Mouse (Mus musculus) CH12.LX (cell line): Measurements from ENCODE around the gene Pdzd2. TPM values are rescaled to one million over a fixed set of nuclear protein-coding genes. Genes with fewer than 3 reads are reported as not detected.

Experiments used
- DNase-seq: peaks from one replicate; pipeline ENCODE4 v3.0.0-alpha.2; 2013; ENCODE audit errors: extremely low read depth
- H3K27ac ChIP-seq: 2 replicates; pipeline ENCODE4 v1.5.1; 2012; ENCODE audit warnings: low read depth, mild to moderate bottlenecking, control low read depth, moderate library complexity; ENCODE audit not compliant: insufficient read depth
- H3K27me3 ChIP-seq: replicated peaks from 2 replicates; pipeline ENCODE3; 2012; ENCODE audit warnings: inconsistent platforms
- H3K36me3 ChIP-seq, 2 experiments: replicated peaks in 1 of 2; 2 replicates each; pipeline versions ENCODE3 to v1.6.1; 2012; ENCODE audit warnings: inconsistent platforms in 1 of 2, low read length in 1 of 2, mild to moderate bottlenecking in 1 of 2, mixed read lengths in 1 of 2, moderate library complexity in 1 of 2; ENCODE audit not compliant: control insufficient read depth in 1 of 2, insufficient read depth in 1 of 2
- H3K4me1 ChIP-seq, 2 experiments: 2 replicates each; pipeline ENCODE4 v1.6.1; 2012; ENCODE audit warnings: inconsistent platforms in 1 of 2, moderate library complexity in 1 of 2; ENCODE audit not compliant: insufficient read depth in 2 of 2, control insufficient read depth in 1 of 2
- H3K4me2 ChIP-seq: 2 replicates; pipeline ENCODE4 v1.6.1; 2012; ENCODE audit warnings: low read depth, mild to moderate bottlenecking, control low read depth; ENCODE audit not compliant: poor library complexity, insufficient read depth, severe bottlenecking
- H3K4me3 ChIP-seq, 3 experiments: fragments of 150-350 bp in 1 of 3; sonication (generic) in 1 of 3; replicated peaks in 1 of 3; 2 replicates each; pipeline versions ENCODE3 to v1.5.1; 2011 to 2012; ENCODE audit warnings: low read depth in 2 of 3, low read length in 2 of 3, mild to moderate bottlenecking in 2 of 3, moderate library complexity in 2 of 3, control low read depth in 1 of 3, improper control_type of control experiment in 1 of 3, inconsistent platforms in 1 of 3, mixed read lengths in 1 of 3; ENCODE audit not compliant: poor library complexity in 1 of 3
- H3K79me2 ChIP-seq: replicated peaks from 2 replicates; pipeline ENCODE4 v1.6.1; 2012; ENCODE audit warnings: mild to moderate bottlenecking, moderate library complexity; ENCODE audit not compliant: control insufficient read depth, poor library complexity, insufficient read depth, severe bottlenecking; ENCODE audit errors: extremely low read depth
- H3K9ac ChIP-seq: 2 replicates; pipeline ENCODE4 v1.6.1; 2012; ENCODE audit warnings: low read depth, mild to moderate bottlenecking, control low read depth, moderate library complexity; ENCODE audit not compliant: insufficient read depth
- H3K9me3 ChIP-seq: replicated peaks from 2 replicates; pipeline ENCODE3; 2012; ENCODE audit warnings: low read length, inconsistent platforms, mixed read lengths
- MAX ChIP-seq: IDR thresholded peaks from 2 replicates; pipeline ENCODE4 v1.6.1; 2011; ENCODE audit warnings: low read length, improper control_type of control experiment
- MAZ ChIP-seq: IDR thresholded peaks from 2 replicates; pipeline ENCODE4 v1.6.1; 2012; ENCODE audit warnings: low read depth, mild to moderate bottlenecking, inconsistent platforms, low read length, improper control_type of control experiment, moderate library complexity
- MEF2A ChIP-seq: IDR thresholded peaks from 2 replicates; pipeline ENCODE4 v1.6.1; 2014; ENCODE audit warnings: low read depth, mild to moderate bottlenecking, inconsistent platforms, low read length, improper control_type of control experiment, borderline replicate concordance
- MYC ChIP-seq: IDR thresholded peaks from 2 replicates; pipeline ENCODE4 v1.6.1; 2011; ENCODE audit warnings: low read depth, mild to moderate bottlenecking, improper control_type of control experiment, low read length
- NRF1 ChIP-seq: IDR thresholded peaks from 2 replicates; pipeline ENCODE4 v1.6.1; 2014; ENCODE audit warnings: low read depth, mild to moderate bottlenecking, inconsistent platforms, low read length, improper control_type of control experiment, moderate library complexity
- SIN3A ChIP-seq: IDR thresholded peaks from 2 replicates; pipeline ENCODE4 v1.6.1; 2012; ENCODE audit warnings: low read length, improper control_type of control experiment, inconsistent platforms
- USF2 ChIP-seq: conservative IDR thresholded peaks from 2 replicates; pipeline ENCODE4 v1.6.1; 2011; ENCODE audit warnings: low read depth, low read length, improper control_type of control experiment
- ZKSCAN1 ChIP-seq: IDR thresholded peaks from 2 replicates; pipeline ENCODE4 v1.6.1; 2012; ENCODE audit warnings: low read depth, inconsistent platforms, low read length, improper control_type of control experiment, borderline replicate concordance
- ZMIZ1 ChIP-seq: IDR thresholded peaks from 2 replicates; pipeline ENCODE4 v1.6.1; 2012; ENCODE audit warnings: low read depth, mild to moderate bottlenecking, inconsistent platforms, low read length, improper control_type of control experiment
- dilution Hi-C: fragments of 300-500 bp; cut with MboI; formaldehyde crosslinking; loops from 2 replicates; pipeline ENCODE4 v1.14.3; 2020; ENCODE audit warnings: low sequenced_read_pairs; ENCODE audit not compliant: extremely low pct_unique_long_range_greater_than_20kb, extremely low pct_ligation_motif_present
- in situ Hi-C: fragments of 300-500 bp; cut with MboI; formaldehyde crosslinking; loops from 3 replicates; pipeline ENCODE4 v1.14.3; 2019; ENCODE audit warnings: low sequenced_read_pairs, low pct_ligation_motif_present, low pct_unique_long_range_greater_than_20kb, mixed read lengths
- polyA plus RNA-seq: library from polyadenylated mRNA; unstranded; fragments of >175 nt; gene quantifications from 2 replicates; pipeline ENCODE4 v1.2.1, GENCODE M21; 2012; ENCODE audit warnings: low read depth; ENCODE audit not compliant: insufficient read length
- total RNA-seq, 2 experiments: library from RNA; depleted of rRNA; stranded (reverse); fragments of 300-350 nt in 1 of 2; fragments of >200 nt in 1 of 2; gene quantifications; 2 replicates each; pipeline ENCODE4 v1.2.3; 2012 to 2014

Gene Pdzd2
- total and polyA plus RNA-seq, 3 experiments = 0.04 to 0.24 (median 0.17) TPM

- no peak for TF ChIP-seq MAX
- TF ChIP-seq MYC = no peak
- no peak for TF ChIP-seq ZMIZ1
- TF ChIP-seq USF2 = no peak
- peak; percentile 66 for TF ChIP-seq NRF1
- dilution Hi-C loops = no loop called here
- no peak overlapping the region for H3K4me2 ChIP-seq
- no peaks in the 10 kb centered on the region for H3K9me3 ChIP-seq
- no peak overlapping the region for H3K9ac ChIP-seq
- H3K79me2 ChIP-seq = no peaks in the 10 kb centered on the region
- no peaks in the 10 kb centered on the region for H3K36me3 ChIP-seq
- no peak overlapping the region for H3K4me3 ChIP-seq
- in situ Hi-C loops = no loop called here
- no peak overlapping the region for H3K27ac ChIP-seq
- no peaks in the 10 kb centered on the region for H3K27me3 ChIP-seq
- DNase-seq = no peak
- H3K4me1 ChIP-seq = peaks cover 2 to 17% of the 10 kb centered on the region in 2 experiments; a peak in 2 of 4 replicates
These were observed 286.4 kb downstream of the Pdzd2 start for GRCm38 (mm10) chr15:12453343-12453742.

- dilution Hi-C loops = no loop called here
- no peaks in the 10 kb centered on the region for H3K36me3 ChIP-seq
- no peak overlapping the region for H3K4me3 ChIP-seq
- TF ChIP-seq SIN3A (no peak), ZKSCAN1 (no peak), MEF2A (no peak), MAZ (no peak)
- TF ChIP-seq, all 38 proteins: peak for 0
- Histone ChIP-seq H3K27ac (no peak overlapping the region), H3K4me1 (peaks cover 5 to 19% of the 10 kb centered on the region in 2 experiments; a peak in 3 of 4 replicates), H3K9ac (no peak overlapping the region), H3K9me3 (no peaks in the 10 kb centered on the region), H3K79me2 (no peaks in the 10 kb centered on the region), H3K4me2 (no peak overlapping the region), H3K27me3 (no peaks in the 10 kb centered on the region)
- no peak for DNase-seq
- in situ Hi-C loops = no loop called here
These were observed 287.4 kb downstream of the Pdzd2 start for GRCm38 (mm10) chr15:12452141-12452995.

- dilution Hi-C loops (no loop called here), in situ Hi-C loops (no loop called here)
- no peaks in the 10 kb centered on the region for H3K27me3 ChIP-seq
- no peaks in the 10 kb centered on the region for H3K79me2 ChIP-seq
- peaks cover 5 to 21% of the 10 kb centered on the region in 2 experiments; a peak in 3 of 4 replicates for H3K4me1 ChIP-seq
- H3K36me3 ChIP-seq = no peaks in the 10 kb centered on the region
- no peak overlapping the region for H3K4me3 ChIP-seq
- H3K27ac ChIP-seq = no peak overlapping the region
- H3K9ac ChIP-seq = no peak overlapping the region
- H3K9me3 ChIP-seq = no peaks in the 10 kb centered on the region
- H3K4me2 ChIP-seq = no peak overlapping the region
- no peak for DNase-seq
- no peak for TF ChIP-seq ZMIZ1
- TF ChIP-seq, all 38 proteins: peak for 0
These were observed 288.3 kb downstream of the Pdzd2 start for GRCm38 (mm10) chr15:12451448-12451847.
